Mouse (Mus musculus): Measurements from ENCODE around the gene Prss27. TPM values are rescaled to one million over a fixed set of nuclear protein-coding genes. Genes with fewer than 3 reads are reported as not detected.

Prss27 gene
- polyA plus RNA-seq, 1 experiment from 2014 or later = 0.16 TPM

DNA sequence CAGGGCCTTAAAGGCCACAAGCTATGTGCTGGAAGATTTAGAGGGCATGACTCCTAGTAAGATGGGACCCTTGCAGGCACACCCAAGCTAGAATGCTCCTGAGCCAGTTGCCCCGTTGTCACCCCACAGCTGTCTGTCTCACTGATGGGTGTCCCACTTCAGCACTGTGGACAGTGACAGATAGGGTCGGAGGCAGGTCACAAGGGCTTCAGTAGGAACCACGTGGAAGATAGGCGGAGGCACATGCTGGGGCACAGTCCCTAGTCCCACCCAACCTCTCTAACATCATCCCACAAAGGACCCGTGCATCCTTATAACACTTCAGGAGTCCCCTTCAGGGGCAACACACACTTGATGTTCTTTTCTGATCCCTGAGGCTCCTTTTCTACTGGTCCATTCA, 8.1 kb downstream of the Prss27 start:
- H3K9ac ChIP-seq (ENCODE audit: low read depth, low read length) = no peak overlapping the region
- H3K4me2 ChIP-seq (ENCODE audit: low read length) = no peak overlapping the region
- no peak overlapping the region for H3K4me3 ChIP-seq (ENCODE audit: low read length)
- ATAC-seq = no peak
- peaks cover 21% of the 10 kb centered on the region for H3K36me3 ChIP-seq (ENCODE audit: control insufficient read depth, insufficient read depth, low read length)
- no peaks in the 10 kb centered on the region for H3K27me3 ChIP-seq (replicated peaks; ENCODE audit: control insufficient read depth, insufficient read depth, low read length)
- H3K27ac ChIP-seq (ENCODE audit: low read depth, low read length) = no peak overlapping the region
- no peaks in the 10 kb centered on the region for H3K9me3 ChIP-seq (ENCODE audit: control insufficient read depth, low read length)
- WGBS = 47% methylated on average over 5 of the region's 5 CpGs
- no peaks in the 10 kb centered on the region for H3K4me1 ChIP-seq (ENCODE audit: control insufficient read depth, insufficient read depth, low read depth, low read length)

GRCm38 (mm10) chr17:24048053-24048452, 10.1 kb downstream of the Prss27 start:
- 93% methylated on average over 5 of the region's 5 CpGs for WGBS
- ATAC-seq = no peak
- H3K4me3 ChIP-seq (ENCODE audit: low read length) = no peak overlapping the region
- peaks cover 27% of the 10 kb centered on the region for H3K36me3 ChIP-seq (ENCODE audit: control insufficient read depth, insufficient read depth, low read length)
- H3K9ac ChIP-seq (ENCODE audit: low read depth, low read length) = no peak overlapping the region
- no peak overlapping the region for H3K4me2 ChIP-seq (ENCODE audit: low read length)
- no peaks in the 10 kb centered on the region for H3K9me3 ChIP-seq (ENCODE audit: control insufficient read depth, low read length)
- H3K27ac ChIP-seq (ENCODE audit: low read depth, low read length) = no peak overlapping the region
- no peaks in the 10 kb centered on the region for H3K4me1 ChIP-seq (ENCODE audit: control insufficient read depth, insufficient read depth, low read depth, low read length)
- H3K27me3 ChIP-seq (replicated peaks; ENCODE audit: control insufficient read depth, insufficient read depth, low read length) = no peaks in the 10 kb centered on the region

DNA sequence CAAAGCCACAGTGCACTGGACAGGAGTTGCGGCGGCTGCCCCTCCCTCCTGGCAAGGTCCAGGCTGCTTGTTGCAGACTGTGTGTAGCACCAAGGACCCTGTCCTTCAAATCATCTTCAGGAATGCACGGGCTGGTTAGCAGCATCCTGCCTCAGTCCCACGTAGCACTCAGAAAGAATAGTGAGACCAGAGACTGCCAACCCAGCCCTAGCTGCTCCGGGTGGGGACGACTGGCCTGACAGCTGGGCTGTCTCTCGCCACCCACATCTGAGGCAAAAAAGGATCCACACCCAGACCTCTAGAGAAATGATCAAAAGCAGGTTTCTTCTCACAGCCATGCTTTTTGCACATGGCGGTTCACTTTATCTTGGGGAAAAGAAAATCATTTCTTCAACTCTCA, 11.1 kb downstream of the Prss27 start:
- Histone ChIP-seq H3K9ac (ENCODE audit: low read depth, low read length) (no peak overlapping the region), H3K4me2 (ENCODE audit: low read length) (no peak overlapping the region), H3K27me3 (replicated peaks; ENCODE audit: control insufficient read depth, insufficient read depth, low read length) (no peaks in the 10 kb centered on the region), H3K4me1 (ENCODE audit: control insufficient read depth, insufficient read depth, low read depth, low read length) (no peaks in the 10 kb centered on the region), H3K9me3 (ENCODE audit: control insufficient read depth, low read length) (no peaks in the 10 kb centered on the region), H3K27ac (ENCODE audit: low read depth, low read length) (no peak overlapping the region), H3K36me3 (ENCODE audit: control insufficient read depth, insufficient read depth, low read length) (peaks cover 31% of the 10 kb centered on the region), H3K4me3 (ENCODE audit: low read length) (no peak overlapping the region)
- 98% methylated on average over 8 of the region's 8 CpGs for WGBS
- no peak for ATAC-seq

- Histone ChIP-seq H3K27ac (ENCODE audit: low read depth, low read length) (no peak overlapping the region), H3K9me3 (ENCODE audit: control insufficient read depth, low read length) (no peaks in the 10 kb centered on the region), H3K9ac (ENCODE audit: low read depth, low read length) (no peak overlapping the region), H3K27me3 (replicated peaks; ENCODE audit: control insufficient read depth, insufficient read depth, low read length) (no peaks in the 10 kb centered on the region), H3K36me3 (ENCODE audit: control insufficient read depth, insufficient read depth, low read length) (peaks cover 53% of the 10 kb centered on the region), H3K4me3 (ENCODE audit: low read length) (no peak overlapping the region), H3K4me2 (ENCODE audit: low read length) (no peak overlapping the region), H3K4me1 (ENCODE audit: control insufficient read depth, insufficient read depth, low read depth, low read length) (no peaks in the 10 kb centered on the region)
- ATAC-seq = no peak
- 94% methylated on average over 14 of the region's 14 CpGs for WGBS
Observed at GRCm38 (mm10) chr17:24056636-24057625, 19.0 kb downstream of the Prss27 start.

DNA sequence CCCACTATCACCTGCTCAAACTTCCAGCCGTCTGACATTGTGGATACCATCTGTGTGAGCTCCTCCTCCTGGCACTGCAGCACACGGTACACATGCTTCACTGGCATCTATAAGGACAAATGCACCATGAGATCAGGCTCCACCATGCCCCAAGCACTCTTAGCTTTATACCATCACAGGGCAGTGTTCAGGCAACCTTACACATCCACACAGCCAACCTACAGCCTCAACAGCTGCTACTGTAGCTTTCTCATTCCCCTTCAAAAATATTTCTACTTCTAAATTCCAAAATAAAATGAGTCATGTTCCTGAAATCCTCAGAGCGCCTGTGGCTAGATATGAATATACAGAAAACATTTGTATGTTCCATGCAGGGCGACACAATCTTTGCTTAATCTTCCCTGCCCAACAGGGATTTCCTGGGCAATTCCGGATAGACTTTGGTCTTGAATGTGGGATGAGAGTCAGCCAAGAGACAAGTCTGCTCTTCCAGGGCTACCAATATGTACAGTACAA, 19.8 kb downstream of the Prss27 start:
- Histone ChIP-seq H3K9ac (ENCODE audit: low read depth, low read length) (no peak overlapping the region), H3K4me3 (ENCODE audit: low read length) (no peak overlapping the region), H3K4me1 (ENCODE audit: control insufficient read depth, insufficient read depth, low read depth, low read length) (no peaks in the 10 kb centered on the region), H3K27ac (ENCODE audit: low read depth, low read length) (no peak overlapping the region), H3K9me3 (ENCODE audit: control insufficient read depth, low read length) (no peaks in the 10 kb centered on the region), H3K4me2 (ENCODE audit: low read length) (no peak overlapping the region), H3K36me3 (ENCODE audit: control insufficient read depth, insufficient read depth, low read length) (peaks cover 50% of the 10 kb centered on the region), H3K27me3 (replicated peaks; ENCODE audit: control insufficient read depth, insufficient read depth, low read length) (no peaks in the 10 kb centered on the region)
- no peak for ATAC-seq
- WGBS = 89% methylated on average over 5 of the region's 5 CpGs

DNA sequence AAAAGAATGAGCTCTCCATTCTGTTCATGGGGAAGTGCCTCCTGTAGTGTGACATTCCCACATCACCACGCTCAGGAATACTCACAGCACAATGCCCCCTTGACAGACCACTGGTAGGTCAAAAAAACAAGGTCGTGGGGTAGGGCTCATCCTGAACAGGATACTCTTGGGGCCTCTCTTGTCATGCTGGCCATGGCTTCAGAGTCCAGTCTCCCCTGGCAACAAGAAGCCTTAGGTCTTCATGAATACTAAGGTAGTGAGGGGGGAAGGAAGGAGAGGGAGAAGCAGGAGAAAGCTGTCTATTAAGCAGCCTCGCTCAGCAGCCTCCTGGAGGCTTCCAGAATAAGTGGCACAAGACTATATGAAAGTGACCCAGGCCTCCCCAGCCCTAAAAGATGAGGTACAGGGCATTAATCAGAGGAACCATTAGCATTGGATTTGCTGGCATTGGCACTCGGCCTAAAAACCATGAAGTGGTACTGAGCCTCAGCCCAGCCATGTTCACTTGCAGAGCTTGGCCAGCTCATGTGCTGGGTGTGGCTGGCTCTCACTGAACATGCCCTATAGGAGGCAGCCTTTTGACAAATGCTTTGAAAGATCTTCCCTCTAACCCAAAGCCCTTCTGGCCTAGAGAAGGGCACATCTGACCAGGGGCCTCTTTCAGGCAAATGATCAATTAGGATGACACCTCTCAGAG, 24.7 kb downstream of the Prss27 start:
- ATAC-seq = peak; percentile 55; the same call in 1 of the 2 replicates
- WGBS = 59% methylated on average over 4 of the region's 4 CpGs

GRCm38 (mm10) chr17:24068271-24068670, 30.3 kb downstream of the Prss27 start:
- Histone ChIP-seq H3K4me2 (ENCODE audit: low read length) (no peak overlapping the region), H3K36me3 (ENCODE audit: control insufficient read depth, insufficient read depth, low read length) (0 out of 2 replicates have a peak, but pooled peaks cover 2% of the 10 kb centered on the region), H3K4me3 (ENCODE audit: low read length) (no peak overlapping the region), H3K4me1 (ENCODE audit: control insufficient read depth, insufficient read depth, low read depth, low read length) (peaks cover 20% of the 10 kb centered on the region), H3K27ac (ENCODE audit: low read depth, low read length) (peak overlapping the region; percentile 13; the same call in 1 of the 2 replicates), H3K9me3 (ENCODE audit: control insufficient read depth, low read length) (no peaks in the 10 kb centered on the region), H3K9ac (ENCODE audit: low read depth, low read length) (no peak overlapping the region), H3K27me3 (replicated peaks; ENCODE audit: control insufficient read depth, insufficient read depth, low read length) (no peaks in the 10 kb centered on the region)
- 72% methylated on average over 5 of the region's 5 CpGs for WGBS
- peak; percentile 13; the same call in 1 of the 2 replicates for ATAC-seq

More for the DNA sequence above, 24.7 kb downstream of the Prss27 start:
- Histone ChIP-seq H3K4me1 (ENCODE audit: control insufficient read depth, insufficient read depth, low read depth, low read length) (no peaks in the 10 kb centered on the region; the same call in 1 of the 2 replicates), H3K9ac (ENCODE audit: low read depth, low read length) (no peak overlapping the region), H3K27me3 (replicated peaks; ENCODE audit: control insufficient read depth, insufficient read depth, low read length) (no peaks in the 10 kb centered on the region), H3K9me3 (ENCODE audit: control insufficient read depth, low read length) (no peaks in the 10 kb centered on the region), H3K36me3 (ENCODE audit: control insufficient read depth, insufficient read depth, low read length) (peaks cover 14% of the 10 kb centered on the region), H3K4me3 (ENCODE audit: low read length) (no peak overlapping the region), H3K27ac (ENCODE audit: low read depth, low read length) (peak overlapping the region; percentile 70), H3K4me2 (ENCODE audit: low read length) (no peak overlapping the region)

- Histone ChIP-seq H3K27ac (ENCODE audit: low read depth, low read length) (no peak overlapping the region), H3K4me3 (ENCODE audit: low read length) (no peak overlapping the region), H3K4me2 (ENCODE audit: low read length) (no peak overlapping the region), H3K4me1 (ENCODE audit: control insufficient read depth, insufficient read depth, low read depth, low read length) (peaks cover 20% of the 10 kb centered on the region), H3K27me3 (replicated peaks; ENCODE audit: control insufficient read depth, insufficient read depth, low read length) (no peaks in the 10 kb centered on the region), H3K36me3 (ENCODE audit: control insufficient read depth, insufficient read depth, low read length) (0 out of 2 replicates have a peak, but pooled peaks cover 2% of the 10 kb centered on the region), H3K9me3 (ENCODE audit: control insufficient read depth, low read length) (no peaks in the 10 kb centered on the region), H3K9ac (ENCODE audit: low read depth, low read length) (no peak overlapping the region)
- 83% methylated on average over 3 of the region's 3 CpGs for WGBS
- no peak for ATAC-seq
Observed at GRCm38 (mm10) chr17:24069531-24069930, 31.6 kb downstream of the Prss27 start.
